11 mouse cellular contexts compared by ENCODE assay signal in genomic region chr11:118741262-118741661, GRCm38 (mm10).
DNase-seq lines count a peak whose midpoint lies in the region; ATAC-seq and TF ChIP-seq lines count a peak whose summit lies in the region.
"Had no signal": no experiment of that assay in that cellular context is flagged by ENCODE, and none has a peak within 500 bp of the region (broad histone marks: within the 10 kb centered on the region; RNA-seq: fewer than 3 reads in every experiment).

No protein-coding gene starts in this region.

- intact Hi-C loops in left cerebral cortex, adult 2 months (cut with DNase I): loop anchor here (5.0 kb wide), 1 partner anchor 236 kb away; no protein-coding TSS in a partner anchor

- peak; percentile 53 for TF ChIP-seq CTCF in left cerebral cortex, adult 2 months (IDR thresholded peaks at IDR 0.05)

- H3K4me3 ChIP-seq in forebrain, embryonic 11.5 days (ENCODE audit: low read depth, low read length): no peak overlapping the region
- no peak overlapping the region for H3K4me3 ChIP-seq in forebrain, embryonic 12.5 days (replicated peaks)
- no peak overlapping the region for H3K4me3 ChIP-seq in left cerebral cortex, adult 2 months
- H3K4me3 ChIP-seq: megakaryocyte, embryonic 14.5 days had no signal

- H3K4me2 ChIP-seq in forebrain, embryonic 11.5 days (ENCODE audit: low read depth, low read length, severe bottlenecking): no peak overlapping the region
- no peak overlapping the region for H3K4me2 ChIP-seq in forebrain, embryonic 12.5 days

- no peaks in the 10 kb centered on the region for H3K9me3 ChIP-seq in forebrain, embryonic 11.5 days (ENCODE audit: control insufficient read depth, low read length)
- H3K9me3 ChIP-seq in forebrain, embryonic 12.5 days: no peaks in the 10 kb centered on the region
- H3K9me3 ChIP-seq: megakaryocyte, embryonic 14.5 days had no signal

- no peak for ATAC-seq in forebrain, embryonic 11.5 days (replicated peaks; ENCODE audit: low FRiP score)
- no peak for ATAC-seq in forebrain, embryonic 12.5 days (ENCODE audit: low FRiP score)
- no peak for ATAC-seq in granulocyte monocyte progenitor cell, adult 5-6 weeks (replicated peaks; ENCODE audit: poor library complexity, severe bottlenecking)
- ATAC-seq: inflammation-experienced regulatory T-cells, adult 6 months had no signal

- DNase-seq in forebrain, embryonic 11.5 days (ENCODE audit: low spot score): peak; percentile 70
- DNase-seq in left cerebral cortex, adult 2 months (ENCODE audit: extremely low spot score in 1 of 2, low spot score in 2 of 2): no peak
- no peak for DNase-seq in left cerebral cortex, adult 11 months (ENCODE audit: low spot score)
- peak; percentile 8 for DNase-seq in 3T3-L1 (ENCODE audit: low read depth, low spot score)
- peak; percentile 58 for DNase-seq in ZHBTc4 (ENCODE audit: low read depth, low spot score)
- DNase-seq in adrenal gland, adult 2 months: no peak
- DNase-seq: gastrocnemius, postnatal 14 days had no signal

- WGBS in forebrain, embryonic 11.5 days: 37% methylated on average over 6 of the region's 6 CpGs
- WGBS in forebrain, embryonic 12.5 days: 36% methylated on average over 6 of the region's 6 CpGs

- no peak overlapping the region for H3K9ac ChIP-seq in forebrain, embryonic 11.5 days (ENCODE audit: low read length)
- H3K9ac ChIP-seq in forebrain, embryonic 12.5 days: no peak overlapping the region

- H3K27me3 ChIP-seq in forebrain, embryonic 11.5 days (ENCODE audit: control insufficient read depth, insufficient read depth, low read length): no peaks in the 10 kb centered on the region
- H3K27me3 ChIP-seq in forebrain, embryonic 12.5 days: peaks cover 18% of the 10 kb centered on the region

- H3K4me1 ChIP-seq in forebrain, embryonic 11.5 days (replicated peaks; ENCODE audit: control insufficient read depth, insufficient read depth, low read length): peaks cover 19% of the 10 kb centered on the region
- peaks cover 74% of the 10 kb centered on the region for H3K4me1 ChIP-seq in forebrain, embryonic 12.5 days

- H3K36me3 ChIP-seq in forebrain, embryonic 11.5 days (ENCODE audit: control insufficient read depth, insufficient read depth, low read length): no peaks in the 10 kb centered on the region
- no peaks in the 10 kb centered on the region for H3K36me3 ChIP-seq in forebrain, embryonic 12.5 days (replicated peaks)

- H3K27ac ChIP-seq in forebrain, embryonic 11.5 days (ENCODE audit: low read depth, low read length): no peak overlapping the region
- H3K27ac ChIP-seq in forebrain, embryonic 12.5 days: no peak overlapping the region
- peak overlapping the region; percentile 36; the same call in 1 of the 2 replicates for H3K27ac ChIP-seq in left cerebral cortex, adult 2 months

Comparison
In these comparisons a context has a peak if more than half of its experiments do, and no peak if none do; other contexts are left out.
1. DNase-seq: peak in forebrain, embryonic 11.5 days (single experiment), 3T3-L1 (single experiment) and ZHBTc4 (single experiment); none in left cerebral cortex, adult 2 months (0 of 2), left cerebral cortex, adult 11 months (single experiment) and adrenal gland, adult 2 months (single experiment).